Mouse (Mus musculus) 3T3-L1 (cell line): ENCODE results near the gene Gm43064.

Experiments used
- DNase-seq: peaks from one replicate; pipeline ENCODE4 v3.0.0-alpha.2; 2015; ENCODE audit warnings: low read depth, low spot score

Gene Gm43064

DNA sequence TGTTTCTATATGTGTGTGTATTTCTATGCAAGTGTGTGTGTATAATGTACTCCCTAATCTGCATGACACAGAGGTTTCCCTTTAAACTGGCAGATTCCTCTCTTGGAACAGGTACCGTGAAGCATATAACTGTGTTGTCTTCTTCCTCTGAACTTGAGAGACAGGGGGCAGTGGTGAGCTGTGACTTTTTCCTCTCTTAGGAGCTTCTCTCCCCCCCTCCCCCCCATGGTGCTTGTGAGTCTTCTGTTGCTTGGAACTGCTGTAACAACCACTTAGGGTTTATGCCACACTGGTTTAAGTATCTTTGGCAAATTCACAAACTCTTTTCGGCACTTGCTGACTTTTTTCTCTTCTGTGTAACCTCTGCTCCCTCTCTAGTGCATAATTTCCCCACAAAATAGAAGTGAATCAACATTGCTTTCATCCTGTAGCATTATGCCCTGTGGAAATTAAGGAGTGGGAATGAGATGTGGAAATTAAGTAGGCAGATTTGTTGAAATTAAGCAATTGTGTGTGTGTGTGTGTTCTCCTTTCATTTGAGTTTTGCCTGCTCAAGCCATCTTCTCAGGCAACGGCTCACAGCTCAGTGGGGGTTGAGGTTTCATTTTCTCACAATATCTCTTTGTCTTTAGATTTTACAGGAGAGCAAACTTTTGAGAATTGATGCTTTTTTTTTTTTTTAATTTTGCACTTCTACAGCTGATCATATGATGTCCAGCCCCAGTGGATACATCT is 43.4 kb downstream of the Gm43064 start:
- DNase-seq: peak; percentile 73

- DNase-seq: no peak
Observed at GRCm38 (mm10) chr3:103853804-103854203, 44.4 kb downstream of the Gm43064 start.

GRCm38 (mm10) chr3:103857036-103857805 is 47.8 kb downstream of the Gm43064 start:
- DNase-seq: no peak

- DNase-seq: no peak
Observed at GRCm38 (mm10) chr3:103857977-103858563, 48.7 kb downstream of the Gm43064 start.

DNA sequence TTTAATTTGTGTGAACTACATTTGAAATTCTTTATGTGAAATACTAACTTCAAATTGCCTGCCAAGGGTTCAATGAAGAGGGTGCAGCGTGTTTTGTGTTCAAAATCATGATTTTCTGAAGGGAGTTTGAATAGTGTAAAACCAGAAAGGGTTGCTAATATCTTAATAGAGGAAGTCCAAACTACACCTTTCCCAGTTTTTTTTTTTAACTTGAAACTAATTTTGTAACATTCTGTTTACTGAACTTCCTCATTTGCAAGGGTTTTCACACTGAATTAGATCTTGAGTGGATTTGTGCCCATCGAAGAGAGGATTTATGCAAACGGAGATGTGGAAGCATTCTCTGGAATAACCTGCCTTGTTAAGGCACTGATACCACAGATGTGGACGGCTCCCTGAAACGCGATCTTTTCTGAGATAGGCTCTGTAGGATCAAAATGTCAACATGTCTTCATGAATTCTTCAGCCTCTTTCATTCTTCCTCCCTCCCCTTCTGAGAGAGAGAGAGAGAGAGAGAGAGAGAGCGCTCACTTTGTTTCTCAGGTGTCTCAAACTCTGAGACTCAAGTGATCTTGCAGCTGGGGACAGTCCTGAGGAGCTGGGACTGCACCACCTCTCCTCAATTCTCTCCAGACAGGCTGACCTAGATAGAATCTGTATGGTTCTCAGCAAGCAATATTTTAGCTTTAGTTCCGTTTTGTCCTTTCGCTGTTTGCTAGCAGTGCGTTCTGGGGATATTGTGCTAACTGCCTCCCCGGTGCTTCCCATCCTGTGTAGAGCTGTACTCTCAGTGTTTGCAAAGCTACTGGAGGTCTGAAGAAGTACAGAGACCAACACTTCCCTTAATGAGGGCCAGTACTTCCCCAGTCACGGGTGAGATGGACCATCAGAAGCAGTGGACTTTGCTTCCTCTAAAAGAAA is 49.8 kb downstream of the Gm43064 start, which contains the start of gene Ptpn22:
TSS of gene Ptpn22 (plus strand) at position 915 of the 921 bp plus-strand sequence.
- no peak for DNase-seq

DNA sequence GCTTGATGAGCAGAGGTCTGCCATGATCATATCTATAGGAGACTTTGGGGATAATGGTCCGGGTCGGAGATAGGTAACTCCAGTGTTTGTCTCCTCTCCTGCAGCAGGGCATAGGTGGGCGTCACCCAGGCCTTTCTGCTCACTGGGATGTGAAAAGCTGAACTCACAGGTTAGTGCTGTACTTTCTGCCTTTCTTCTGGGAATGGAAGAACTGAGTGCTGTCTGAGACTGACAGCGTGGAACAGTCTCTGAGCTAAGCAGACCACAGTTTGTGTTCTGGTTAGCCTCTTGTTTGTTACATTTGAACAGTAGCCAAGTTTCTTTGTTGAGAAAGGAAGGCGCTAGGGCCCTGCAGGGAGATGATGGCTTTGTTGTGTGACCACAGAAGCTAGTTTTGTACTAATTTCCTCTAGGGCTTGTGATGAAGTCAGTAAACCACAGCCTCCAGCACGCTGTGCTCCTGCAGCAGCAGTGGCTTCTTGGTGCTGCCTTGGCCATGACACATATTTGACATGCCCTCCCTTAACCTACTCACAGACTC is 50.5 kb downstream of the Gm43064 start:
- peak; percentile 75 for DNase-seq

- peak; percentile 44 for DNase-seq
Observed at GRCm38 (mm10) chr3:103862721-103863220, 53.4 kb downstream of the Gm43064 start.

- DNase-seq: no peak
Observed at GRCm38 (mm10) chr3:103864200-103864599, 54.8 kb downstream of the Gm43064 start.

DNA sequence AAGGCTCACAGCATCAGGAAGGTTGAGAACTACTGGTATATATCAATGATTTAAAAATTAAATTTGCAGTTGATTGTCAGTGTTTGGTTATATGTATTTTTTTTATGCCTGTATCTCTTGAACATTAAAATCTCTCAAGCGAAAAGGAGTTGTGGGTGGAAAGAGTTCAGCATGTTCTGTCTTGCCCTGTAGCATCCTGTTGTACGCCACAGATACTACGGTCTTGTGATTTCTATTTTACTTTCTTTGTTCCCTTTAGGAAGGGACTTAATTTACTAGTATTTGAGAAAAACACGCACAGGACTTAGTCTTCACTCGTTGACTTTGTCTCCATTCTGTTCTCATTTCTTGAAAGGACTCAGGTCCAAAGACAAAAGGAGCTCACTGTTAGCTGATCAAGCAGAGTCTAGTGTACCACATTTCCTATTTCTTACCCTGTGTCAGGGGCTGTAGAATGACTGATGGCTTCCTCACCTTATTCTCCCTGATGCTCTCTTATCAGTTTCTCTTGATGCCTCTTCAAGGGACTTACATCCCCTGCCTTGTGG is 58.1 kb downstream of the Gm43064 start:
- DNase-seq: no peak

GRCm38 (mm10) chr3:103868008-103868407 is 58.6 kb downstream of the Gm43064 start:
- DNase-seq: no peak

DNA sequence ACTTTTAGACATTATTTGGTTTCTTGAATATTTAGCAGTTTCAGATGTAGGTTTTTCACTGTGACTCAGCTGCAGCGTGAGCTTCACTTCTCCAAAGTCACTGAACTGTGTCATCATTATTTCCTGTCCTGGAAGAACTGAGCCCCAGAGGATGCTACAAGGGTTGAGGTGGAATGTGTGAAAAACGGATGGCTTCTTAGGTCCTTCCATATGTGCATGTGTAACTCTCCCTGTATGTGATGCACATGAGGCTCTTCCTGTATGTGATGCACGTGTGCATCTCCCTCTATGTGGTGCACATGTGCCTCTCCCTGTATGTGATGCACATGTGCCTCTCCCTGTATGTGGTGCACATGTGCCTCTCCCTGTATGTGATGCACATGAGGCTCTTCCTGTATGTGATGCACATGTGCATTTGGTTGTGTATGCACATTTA is 63.3 kb downstream of the Gm43064 start:
- peak; percentile 40 for DNase-seq

GRCm38 (mm10) chr3:103874329-103874728 is 65.0 kb downstream of the Gm43064 start:
- DNase-seq: no peak

DNA sequence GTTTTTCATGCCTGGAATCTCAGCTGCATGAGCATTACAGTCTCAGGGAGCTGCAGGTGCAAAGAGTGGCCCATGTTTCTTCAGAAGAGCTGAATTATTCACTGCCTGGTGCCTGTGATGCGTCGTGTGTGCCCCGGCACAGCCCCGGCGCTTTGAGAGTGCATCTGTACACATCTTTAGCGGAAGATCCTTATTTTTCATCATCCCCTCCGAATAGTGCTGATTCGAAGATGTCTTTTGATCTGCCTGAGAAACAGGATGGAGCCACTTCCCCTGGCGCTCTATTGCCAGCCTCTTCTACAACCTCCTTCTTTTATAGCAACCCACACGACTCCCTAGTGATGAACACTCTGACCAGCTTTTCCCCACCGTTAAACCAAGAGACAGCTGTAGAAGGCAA is 76.6 kb downstream of the Gm43064 start:
- DNase-seq: no peak

- peak; percentile 86 for DNase-seq
Observed at GRCm38 (mm10) chr3:103887581-103887980, 78.2 kb downstream of the Gm43064 start.
